Mouse (Mus musculus): ENCODE data around the gene Usp12. TPM values are rescaled to one million over a fixed set of nuclear protein-coding genes. Genes with fewer than 3 reads are reported as not detected.

Gene Usp12
- total RNA-seq, 2 experiments from 2014 or later: 8.6 to 11.2 TPM

GRCm38 (mm10) chr5:146809951-146810350, 15.1 kb upstream of the Usp12 start:
- no peak for ATAC-seq (replicated peaks; ENCODE audit: low FRiP score, poor library complexity, severe bottlenecking)

- no peak for ATAC-seq (replicated peaks; ENCODE audit: low FRiP score, poor library complexity, severe bottlenecking)
These were observed 11.2 kb upstream of the Usp12 start for GRCm38 (mm10) chr5:146806004-146806430.

- no peak for ATAC-seq (replicated peaks; ENCODE audit: low FRiP score, poor library complexity, severe bottlenecking)
These were observed 3.2 kb upstream of the Usp12 start for GRCm38 (mm10) chr5:146798031-146798430.

- no peak for ATAC-seq (replicated peaks; ENCODE audit: low FRiP score, poor library complexity, severe bottlenecking)
These were observed 922 bp upstream of the Usp12 start for GRCm38 (mm10) chr5:146795728-146796127.

- ATAC-seq (replicated peaks; ENCODE audit: low FRiP score, poor library complexity, severe bottlenecking): 0 out of 2 replicates have a peak, but pooled peaks have one; percentile 3
These were observed 538 bp downstream of the Usp12 start for GRCm38 (mm10) chr5:146794084-146794852.

- no peak for ATAC-seq (replicated peaks; ENCODE audit: low FRiP score, poor library complexity, severe bottlenecking)
These were observed 1.1 kb downstream of the Usp12 start for GRCm38 (mm10) chr5:146793630-146794083.

- no peak for ATAC-seq (replicated peaks; ENCODE audit: low FRiP score, poor library complexity, severe bottlenecking)
These were observed 2.5 kb downstream of the Usp12 start for GRCm38 (mm10) chr5:146792140-146792791.

GRCm38 (mm10) chr5:146790944-146791343, 3.9 kb downstream of the Usp12 start:
- ATAC-seq (replicated peaks; ENCODE audit: low FRiP score, poor library complexity, severe bottlenecking): no peak

- ATAC-seq (replicated peaks; ENCODE audit: low FRiP score, poor library complexity, severe bottlenecking): no peak
These were observed 5.4 kb downstream of the Usp12 start for GRCm38 (mm10) chr5:146789413-146789812.

- no peak for ATAC-seq (replicated peaks; ENCODE audit: low FRiP score, poor library complexity, severe bottlenecking)
These were observed 8.7 kb downstream of the Usp12 start for GRCm38 (mm10) chr5:146786123-146786522.

- no peak for ATAC-seq (replicated peaks; ENCODE audit: low FRiP score, poor library complexity, severe bottlenecking)
These were observed 10.9 kb downstream of the Usp12 start for GRCm38 (mm10) chr5:146783891-146784290.

GRCm38 (mm10) chr5:146783300-146783699, 11.5 kb downstream of the Usp12 start:
- no peak for ATAC-seq (replicated peaks; ENCODE audit: low FRiP score, poor library complexity, severe bottlenecking)

- ATAC-seq (replicated peaks; ENCODE audit: low FRiP score, poor library complexity, severe bottlenecking): no peak
These were observed 13.1 kb downstream of the Usp12 start for GRCm38 (mm10) chr5:146781663-146782062.

GRCm38 (mm10) chr5:146779931-146780330, 14.9 kb downstream of the Usp12 start:
- ATAC-seq (replicated peaks; ENCODE audit: low FRiP score, poor library complexity, severe bottlenecking): no peak

- no peak for ATAC-seq (replicated peaks; ENCODE audit: low FRiP score, poor library complexity, severe bottlenecking)
These were observed 17.7 kb downstream of the Usp12 start for GRCm38 (mm10) chr5:146776988-146777639.

- no peak for ATAC-seq (replicated peaks; ENCODE audit: low FRiP score, poor library complexity, severe bottlenecking)
These were observed 22.8 kb downstream of the Usp12 start for GRCm38 (mm10) chr5:146771982-146772381.

GRCm38 (mm10) chr5:146770002-146770848, 24.6 kb downstream of the Usp12 start:
- no peak for ATAC-seq (replicated peaks; ENCODE audit: low FRiP score, poor library complexity, severe bottlenecking)

GRCm38 (mm10) chr5:146765791-146766190, 29.0 kb downstream of the Usp12 start:
- ATAC-seq (replicated peaks; ENCODE audit: low FRiP score, poor library complexity, severe bottlenecking): no peak

GRCm38 (mm10) chr5:146759159-146759558, 35.6 kb downstream of the Usp12 start:
- ATAC-seq (replicated peaks; ENCODE audit: low FRiP score, poor library complexity, severe bottlenecking): no peak

GRCm38 (mm10) chr5:146757921-146758320, 36.9 kb downstream of the Usp12 start:
- ATAC-seq (replicated peaks; ENCODE audit: low FRiP score, poor library complexity, severe bottlenecking): no peak
